Mouse (Mus musculus) thymus, postnatal 36 days (tissue): ENCODE measurements around the gene Uri1.

Experiments
- DNase-seq, 2 experiments: peaks; one replicate each; pipeline ENCODE4 v3.0.0; 2022; ENCODE audit warnings: mixed read lengths in 2 of 2

Gene Uri1

DNA sequence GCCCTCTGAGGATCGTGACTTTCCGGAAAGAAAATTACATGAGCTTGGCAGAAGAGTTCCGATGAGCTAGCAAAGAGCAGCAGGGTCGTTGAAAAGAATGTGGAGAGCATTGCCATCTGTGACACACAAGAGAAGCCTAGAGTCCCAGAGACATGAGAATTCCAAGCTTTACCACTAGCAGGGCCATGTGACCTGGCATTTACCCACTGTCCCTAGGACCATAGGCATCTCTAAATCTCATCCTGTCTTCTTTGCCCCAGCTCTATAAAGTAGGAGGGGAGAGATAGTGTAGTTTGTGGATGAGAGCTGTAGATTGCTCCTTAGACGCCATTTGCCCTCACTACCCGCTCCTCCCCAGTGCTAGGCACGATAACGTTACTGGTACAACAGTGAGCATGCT is at the start of gene Uri1:
Uri1 (minus strand) TSS at position 101 of the 400 bp plus-strand sequence.
- no peak for DNase-seq

DNA sequence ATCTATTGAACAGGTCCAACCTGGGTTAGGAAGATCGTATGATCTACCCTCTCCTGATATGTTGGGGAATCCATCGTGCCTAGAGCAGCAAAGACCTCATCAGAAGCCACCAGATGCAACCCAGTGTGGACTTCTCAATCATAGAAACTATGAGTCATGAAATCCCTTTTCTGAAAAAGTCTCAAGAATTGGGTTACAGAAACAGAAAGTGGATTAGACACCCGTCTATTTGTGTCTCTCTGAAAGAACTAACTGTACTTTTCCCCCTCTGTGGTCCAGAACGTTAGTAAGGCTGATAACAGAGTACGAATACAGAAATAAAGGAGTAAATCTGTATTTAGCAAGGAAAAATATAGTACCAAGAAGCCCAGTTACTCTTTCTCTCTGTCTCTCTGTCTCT is 47.7 kb upstream of the Uri1 start:
- no peak for DNase-seq

DNA sequence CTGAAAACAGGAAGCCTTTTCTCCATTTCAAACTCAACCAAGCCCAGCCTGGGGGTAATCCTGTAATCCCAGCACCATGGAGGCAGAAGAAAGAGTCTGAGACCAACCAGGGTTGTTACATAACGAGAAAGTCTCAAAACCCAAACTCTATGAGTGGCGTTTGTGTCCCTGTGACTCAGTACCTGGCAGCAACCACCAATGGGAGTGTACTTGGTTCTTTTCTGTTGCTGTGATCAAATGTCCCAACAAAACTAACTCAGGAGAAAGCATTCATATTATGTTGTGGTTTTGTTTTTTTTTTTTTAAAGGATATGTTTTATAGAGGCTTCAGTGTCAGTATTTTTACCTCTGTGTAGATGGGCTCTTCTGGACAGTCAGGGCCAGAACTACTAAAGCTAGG is 47.3 kb upstream of the Uri1 start:
- no peak for DNase-seq

DNA sequence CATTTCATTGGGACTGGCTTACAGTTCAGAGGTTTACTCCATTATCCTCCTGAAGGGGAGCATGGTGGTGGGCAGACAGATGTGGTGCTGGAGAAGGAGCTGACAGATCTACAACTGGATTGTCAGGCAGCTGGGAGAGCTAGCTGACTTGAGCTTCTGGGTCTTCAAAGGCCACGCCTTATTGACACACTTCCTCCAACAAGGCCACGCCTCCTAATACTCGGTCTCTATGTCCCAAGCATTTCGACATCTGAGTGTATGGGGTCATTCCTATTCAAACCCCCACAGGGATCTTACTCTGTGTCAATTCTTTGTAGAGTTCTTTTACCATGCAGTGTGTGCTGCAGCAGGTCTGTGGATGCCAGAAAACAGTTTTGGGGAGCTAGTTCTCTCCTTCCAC is 41.1 kb upstream of the Uri1 start:
- DNase-seq = no peak

DNA sequence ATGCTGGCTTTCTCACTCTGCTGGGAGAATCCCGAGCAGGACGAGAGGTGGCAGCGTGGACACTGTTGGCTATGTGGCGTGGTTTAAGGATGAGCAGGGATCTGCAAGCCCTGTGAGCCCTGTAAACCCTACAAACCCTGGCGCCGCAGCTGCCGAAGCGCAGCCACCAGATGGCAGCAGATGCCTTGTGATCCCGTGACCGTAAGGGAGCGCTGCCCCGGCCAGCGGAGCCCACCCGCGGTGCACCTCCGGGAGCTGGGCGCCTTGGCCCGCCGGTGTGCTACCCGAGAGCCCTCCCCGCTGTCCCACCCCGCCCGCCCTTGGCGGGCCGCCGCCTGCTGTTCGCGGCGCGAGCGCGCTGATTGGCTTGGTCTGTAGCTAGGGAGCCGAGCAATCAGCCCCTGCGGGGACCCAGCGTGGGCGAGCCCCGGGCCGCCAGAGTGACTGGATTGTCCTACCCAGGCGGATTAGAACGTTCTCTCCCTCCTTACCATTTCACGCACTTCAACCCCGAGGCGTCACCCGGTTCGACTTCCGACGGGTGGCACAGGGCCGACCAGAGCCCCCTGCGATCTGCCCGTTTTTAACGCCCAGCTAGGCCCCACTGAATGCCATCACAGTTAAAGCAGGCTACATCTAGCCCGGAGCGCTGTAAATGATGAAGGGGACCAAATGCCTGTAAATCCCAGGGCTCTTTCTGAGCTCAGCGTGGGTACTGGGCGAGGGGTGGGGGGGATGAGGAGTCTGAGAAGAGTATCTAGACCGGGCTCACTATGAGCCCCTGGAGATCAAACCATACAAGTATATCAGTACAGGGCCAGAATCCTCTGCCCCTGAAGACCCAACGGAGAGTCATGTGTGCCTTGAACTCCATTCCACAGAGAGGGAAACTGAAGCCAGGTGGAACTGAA is 38.0 kb upstream of the Uri1 start:
- peak; percentile 86 to 89 for DNase-seq

DNA sequence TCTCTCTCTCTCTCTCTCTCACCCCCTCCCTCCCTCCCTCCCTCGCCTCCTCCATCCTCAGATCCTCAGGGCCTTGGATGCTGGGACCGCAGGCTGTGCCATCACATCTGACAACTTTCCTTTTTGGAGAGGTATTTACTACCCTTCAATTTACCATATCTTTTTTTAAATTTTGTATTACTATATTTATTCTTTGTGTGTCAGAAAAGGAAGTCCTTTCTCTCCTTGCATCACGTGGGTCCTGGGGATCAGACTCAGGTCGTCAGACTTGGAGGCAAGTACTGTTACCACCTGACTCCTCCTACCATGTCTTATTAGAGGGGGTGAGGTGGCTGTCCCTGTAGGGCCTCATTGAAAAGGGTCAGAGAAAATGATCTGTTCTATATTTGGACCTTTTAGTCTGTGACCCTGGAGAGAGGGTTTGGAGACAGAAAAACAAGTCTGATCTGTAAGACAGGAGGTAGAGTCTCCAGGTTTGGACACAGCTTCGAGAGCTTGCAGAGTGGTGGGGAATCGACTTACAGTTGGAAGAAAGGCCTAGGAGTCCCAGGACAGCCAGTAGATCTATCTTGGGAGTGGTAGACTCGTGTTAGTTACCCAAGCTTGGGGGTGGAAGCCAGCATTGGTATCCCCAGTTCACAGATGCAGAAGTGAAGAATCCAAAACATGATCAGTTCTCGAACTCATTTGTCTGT is 36.4 kb upstream of the Uri1 start:
- DNase-seq = no peak

DNA sequence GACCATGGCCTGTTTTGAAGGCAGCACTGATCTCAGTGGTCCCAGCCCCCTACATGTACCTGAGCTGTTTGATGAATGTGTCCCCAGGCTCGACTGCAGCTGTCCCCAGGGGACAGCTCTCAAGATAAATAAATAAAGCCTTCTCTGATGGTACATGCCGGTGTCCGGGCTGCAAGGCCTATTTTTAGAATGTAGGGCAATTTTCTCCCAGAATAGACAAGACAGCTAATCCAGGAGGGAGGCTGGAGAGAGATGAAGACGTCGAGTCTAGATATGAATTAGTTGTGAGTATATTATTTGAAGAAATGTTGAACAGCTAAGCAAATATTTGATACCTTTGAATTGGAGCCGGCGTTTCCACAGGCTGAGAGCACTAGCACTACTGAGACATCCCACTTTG is 35.7 kb upstream of the Uri1 start:
- no peak for DNase-seq

DNA sequence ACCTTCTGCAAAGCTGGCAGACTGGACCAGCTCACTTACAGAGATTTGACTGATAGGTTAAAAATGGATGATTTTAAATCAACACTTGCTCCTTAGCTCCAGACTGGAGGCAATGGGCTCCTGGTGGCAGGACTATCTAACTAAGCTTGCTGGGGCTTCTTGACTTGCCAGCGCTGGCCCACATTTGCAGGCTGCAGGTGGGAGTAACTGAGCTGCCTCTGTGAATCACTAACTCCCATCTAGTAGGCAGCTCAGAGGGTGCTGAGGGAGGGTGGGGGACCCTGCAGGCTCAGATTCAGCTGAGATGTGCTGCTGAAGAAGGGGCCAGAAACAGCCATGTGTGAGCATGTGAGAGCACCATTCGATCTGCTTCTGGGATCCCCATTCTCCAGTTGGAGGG is 32.6 kb upstream of the Uri1 start:
- no peak for DNase-seq

DNA sequence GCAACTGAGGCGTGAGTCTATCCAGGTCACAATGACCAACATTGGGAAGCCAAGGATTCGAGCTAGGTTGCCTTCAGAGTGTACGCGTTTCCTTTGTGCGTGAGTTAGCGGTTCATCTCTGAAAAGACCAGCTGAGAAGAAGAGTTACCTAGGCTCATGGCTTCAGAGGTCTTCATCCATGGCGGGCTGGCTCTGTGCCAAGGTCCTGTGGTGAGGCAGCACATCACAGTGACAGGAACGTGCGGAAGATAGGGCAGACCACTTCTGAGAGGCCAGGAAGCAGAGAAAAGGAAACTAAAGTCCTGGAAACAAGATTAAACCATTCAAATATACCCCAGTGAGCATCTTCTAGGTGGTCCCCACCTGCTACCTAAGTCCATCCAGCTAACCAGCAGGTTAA is 30.9 kb upstream of the Uri1 start:
- DNase-seq = no peak

DNA sequence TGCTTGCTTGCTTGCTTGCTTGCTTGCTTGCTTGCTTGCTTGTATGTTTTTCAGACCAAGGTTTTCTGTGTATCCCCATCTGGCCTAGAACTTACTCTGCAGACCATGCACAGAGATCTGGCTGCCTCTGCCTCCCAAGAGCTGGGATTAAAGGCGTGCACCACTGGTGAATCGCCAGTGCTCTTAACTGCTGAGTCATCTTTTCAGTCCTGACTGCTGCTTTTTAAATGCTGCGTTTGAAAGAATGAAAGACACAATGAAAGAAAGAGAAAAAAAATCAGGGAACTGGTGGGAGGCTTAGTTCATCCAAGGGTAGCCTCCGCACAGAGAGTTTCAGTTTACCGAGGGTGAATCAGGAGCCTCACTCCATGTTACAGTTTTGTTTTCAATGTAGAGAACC is 23.9 kb upstream of the Uri1 start:
- no peak for DNase-seq

DNA sequence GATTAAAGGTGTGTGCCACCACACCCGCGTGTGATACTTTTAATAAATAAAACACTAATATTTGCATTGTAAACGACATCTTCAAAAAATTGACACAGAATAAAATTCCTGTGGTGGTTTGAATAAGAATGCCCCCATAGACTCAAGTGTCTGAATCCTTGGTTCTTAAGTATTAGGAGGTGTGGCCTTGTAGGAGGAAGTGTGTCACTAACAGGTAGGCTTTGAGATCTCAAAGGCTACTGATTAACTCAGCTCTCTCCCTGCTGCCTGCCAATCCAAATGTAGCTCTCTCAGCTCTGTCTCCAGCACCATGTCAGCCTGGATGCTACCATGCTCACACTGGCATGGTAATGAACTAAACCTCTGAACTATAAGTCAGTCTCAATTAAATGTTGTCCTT is 17.9 kb upstream of the Uri1 start:
- no peak for DNase-seq

DNA sequence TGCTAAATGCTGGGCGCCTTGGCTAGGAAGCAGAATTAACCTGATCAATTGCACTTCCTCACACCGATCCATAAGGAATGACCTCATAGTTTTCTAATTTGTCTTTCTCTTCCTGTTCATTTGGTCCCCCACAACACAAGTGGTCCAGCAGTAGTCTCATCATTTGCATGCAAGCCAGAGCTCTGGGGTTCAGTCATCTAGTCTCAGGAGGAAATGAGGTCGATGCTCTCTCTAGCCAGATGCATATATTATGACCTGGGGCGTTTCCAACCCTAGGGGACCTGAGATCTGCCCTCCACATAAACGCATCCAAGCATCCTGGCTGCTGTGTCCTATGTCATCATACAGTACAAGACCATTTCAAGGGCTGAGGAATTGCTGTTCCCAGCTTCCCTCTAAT is 14.2 kb upstream of the Uri1 start:
- DNase-seq = no peak

DNA sequence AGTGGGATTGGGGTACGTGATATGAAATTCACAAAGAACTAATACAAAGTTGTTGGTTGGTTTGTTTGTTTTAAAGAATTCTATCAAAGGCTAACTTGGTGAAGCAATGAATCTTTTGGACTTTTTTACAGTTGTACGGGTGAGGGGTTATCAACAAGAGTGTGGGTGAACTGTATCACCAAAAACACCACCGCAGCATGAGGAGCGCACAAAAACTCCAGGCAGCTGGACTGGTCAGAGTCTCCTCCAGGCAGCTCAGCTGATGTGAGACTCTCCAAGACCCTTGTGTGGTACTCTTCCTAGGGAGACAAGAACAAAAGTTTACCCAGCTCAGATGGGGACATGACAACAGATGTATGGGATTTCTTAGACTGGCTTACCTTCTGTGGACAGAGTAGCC is 7.8 kb upstream of the Uri1 start:
- DNase-seq = no peak

DNA sequence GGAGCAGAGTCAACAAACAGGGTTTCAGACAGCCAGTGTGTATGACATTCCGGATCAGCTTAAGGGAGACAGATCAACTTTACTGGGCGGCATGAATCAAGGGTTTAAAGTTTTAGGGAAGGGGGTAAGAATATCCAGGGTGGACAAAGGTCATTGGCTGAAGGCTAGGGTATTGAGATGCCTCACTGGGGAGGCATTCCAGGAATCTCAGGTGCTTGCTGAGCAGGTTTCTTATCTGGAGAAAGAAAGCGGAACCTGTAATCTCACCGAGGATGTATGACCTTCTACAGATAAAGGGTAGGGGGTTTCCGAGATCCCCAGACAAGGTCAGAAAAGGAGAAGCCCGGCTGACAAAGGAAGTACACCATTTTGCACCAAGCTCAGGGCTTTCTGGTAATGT is 7.3 kb upstream of the Uri1 start:
- DNase-seq = no peak

DNA sequence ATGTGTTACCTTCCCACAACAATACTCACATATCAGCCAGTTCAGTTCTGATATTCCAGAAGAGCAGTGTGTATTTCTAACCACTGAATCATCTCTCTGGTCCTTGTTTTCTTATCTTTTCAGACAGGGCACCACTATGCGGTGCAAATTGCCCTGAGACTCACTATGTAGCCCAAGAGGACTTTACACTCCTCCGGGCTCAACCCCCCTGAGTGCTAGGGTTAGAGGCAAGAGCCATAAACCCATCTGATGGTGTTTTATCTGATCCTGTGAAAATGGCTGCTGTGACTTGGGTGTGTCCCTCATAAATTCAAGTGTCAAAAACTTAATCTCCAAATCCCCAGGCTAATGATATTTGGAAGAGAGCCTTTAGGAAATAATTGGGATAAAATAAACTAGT is 6.6 kb upstream of the Uri1 start:
- no peak for DNase-seq

DNA sequence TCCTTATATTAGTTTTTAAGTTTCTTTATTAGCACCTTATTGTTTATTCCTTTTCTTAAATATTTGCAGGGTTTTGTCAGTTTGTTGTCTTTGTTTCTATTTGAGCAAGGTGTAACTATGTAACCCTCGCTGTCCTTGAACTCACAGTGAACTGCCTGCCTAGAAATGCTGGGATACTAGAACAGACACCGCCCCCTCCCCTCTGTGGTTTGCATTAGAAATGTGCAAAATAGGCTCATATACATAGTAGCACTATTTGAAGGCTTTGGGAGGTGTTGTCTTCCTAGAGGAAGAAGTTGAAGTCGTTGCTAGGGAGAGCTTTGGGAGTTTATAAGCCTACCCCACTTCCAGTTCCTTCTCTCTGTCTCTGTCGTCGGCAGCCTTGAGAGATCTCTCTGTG is 5.7 kb upstream of the Uri1 start:
- DNase-seq = no peak

DNA sequence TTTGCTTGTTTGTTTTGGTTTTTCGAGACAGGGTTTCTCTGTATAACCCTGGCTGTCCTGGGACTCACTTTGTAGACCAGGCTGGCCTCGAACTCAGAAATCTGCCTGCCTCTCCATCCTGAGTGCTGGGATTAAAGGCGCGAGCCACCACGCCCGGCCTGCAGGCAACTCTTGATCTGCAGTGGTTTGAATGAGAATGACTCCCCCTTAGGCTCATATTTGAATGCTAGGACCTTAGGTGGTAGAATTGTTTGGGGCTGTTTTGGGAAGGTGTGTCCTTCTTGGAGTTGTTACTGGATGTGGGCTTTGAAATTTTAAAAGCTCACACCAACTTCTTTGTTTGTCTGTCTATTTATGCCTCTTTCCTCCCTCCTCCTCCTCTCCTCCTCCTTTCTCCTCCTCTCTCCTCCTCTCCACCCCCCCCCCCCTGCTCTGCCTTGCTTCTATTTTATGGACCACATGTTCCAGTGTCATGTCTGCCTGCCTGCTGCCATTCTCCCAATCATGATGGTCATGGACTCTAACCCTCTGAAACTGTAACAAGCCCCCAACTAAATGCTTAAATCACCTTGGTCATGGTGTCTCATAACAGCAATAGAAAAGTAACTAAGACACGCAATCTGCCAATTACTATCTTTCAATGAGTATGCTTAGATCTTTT is 4.7 kb upstream of the Uri1 start:
- DNase-seq = no peak

DNA sequence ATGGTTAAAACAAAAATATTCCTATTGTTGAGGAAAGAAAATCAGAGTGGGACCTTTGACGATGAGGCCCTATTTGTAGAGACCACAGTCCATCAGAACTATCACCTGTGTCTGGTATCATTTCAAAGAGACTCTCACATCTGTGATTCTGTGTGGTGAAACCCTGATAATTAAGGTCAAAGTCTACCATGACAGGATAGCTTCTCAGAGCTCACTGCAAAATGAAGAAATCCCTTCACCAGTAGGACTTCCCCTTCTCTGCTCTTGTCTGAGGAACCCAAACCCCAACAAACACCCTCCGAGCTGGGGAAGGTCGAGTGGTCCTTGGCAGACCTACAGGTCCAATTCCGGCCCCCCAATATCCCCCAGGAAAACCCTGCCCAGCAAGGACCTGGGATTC is 1.5 kb upstream of the Uri1 start:
- DNase-seq = no peak

DNA sequence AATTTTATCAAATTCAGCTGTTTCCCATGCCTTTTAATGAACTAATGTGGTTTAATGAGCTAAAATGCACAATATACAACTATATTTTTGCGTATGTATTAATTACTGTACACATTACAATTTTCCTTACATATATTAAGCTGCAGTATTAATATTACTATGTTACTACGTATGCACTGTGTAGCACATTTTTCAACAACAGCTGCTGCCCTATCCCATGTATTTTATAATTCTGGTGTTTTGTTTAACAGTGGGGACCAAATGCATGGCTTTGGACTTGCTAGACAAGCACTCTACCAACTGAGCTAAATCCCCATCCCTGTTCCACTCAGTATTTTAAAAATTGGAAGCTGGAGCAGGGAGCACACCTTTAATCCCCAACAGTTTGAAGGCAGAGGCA is 3.6 kb downstream of the Uri1 start:
- DNase-seq = no peak

DNA sequence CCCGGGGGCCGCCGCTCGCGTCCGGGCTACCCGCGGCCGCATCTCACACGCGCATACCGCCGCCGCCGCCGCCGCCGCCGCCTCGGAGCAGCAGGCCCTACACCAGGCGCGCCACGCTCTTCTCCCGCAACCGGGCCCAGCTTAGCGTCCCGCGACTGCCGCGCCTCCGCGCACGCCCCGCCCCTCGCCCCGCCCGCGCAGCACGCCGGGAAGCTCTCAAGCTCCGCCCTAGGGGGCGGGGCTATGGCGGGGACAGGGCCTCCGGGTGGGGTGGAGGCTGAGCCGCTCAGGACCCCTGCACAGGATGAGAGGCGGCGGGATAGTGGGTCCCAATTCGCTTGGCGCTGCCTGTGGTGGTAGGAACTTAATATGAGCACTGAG is 4.0 kb downstream of the Uri1 start:
- DNase-seq = peak; percentile 94

DNA sequence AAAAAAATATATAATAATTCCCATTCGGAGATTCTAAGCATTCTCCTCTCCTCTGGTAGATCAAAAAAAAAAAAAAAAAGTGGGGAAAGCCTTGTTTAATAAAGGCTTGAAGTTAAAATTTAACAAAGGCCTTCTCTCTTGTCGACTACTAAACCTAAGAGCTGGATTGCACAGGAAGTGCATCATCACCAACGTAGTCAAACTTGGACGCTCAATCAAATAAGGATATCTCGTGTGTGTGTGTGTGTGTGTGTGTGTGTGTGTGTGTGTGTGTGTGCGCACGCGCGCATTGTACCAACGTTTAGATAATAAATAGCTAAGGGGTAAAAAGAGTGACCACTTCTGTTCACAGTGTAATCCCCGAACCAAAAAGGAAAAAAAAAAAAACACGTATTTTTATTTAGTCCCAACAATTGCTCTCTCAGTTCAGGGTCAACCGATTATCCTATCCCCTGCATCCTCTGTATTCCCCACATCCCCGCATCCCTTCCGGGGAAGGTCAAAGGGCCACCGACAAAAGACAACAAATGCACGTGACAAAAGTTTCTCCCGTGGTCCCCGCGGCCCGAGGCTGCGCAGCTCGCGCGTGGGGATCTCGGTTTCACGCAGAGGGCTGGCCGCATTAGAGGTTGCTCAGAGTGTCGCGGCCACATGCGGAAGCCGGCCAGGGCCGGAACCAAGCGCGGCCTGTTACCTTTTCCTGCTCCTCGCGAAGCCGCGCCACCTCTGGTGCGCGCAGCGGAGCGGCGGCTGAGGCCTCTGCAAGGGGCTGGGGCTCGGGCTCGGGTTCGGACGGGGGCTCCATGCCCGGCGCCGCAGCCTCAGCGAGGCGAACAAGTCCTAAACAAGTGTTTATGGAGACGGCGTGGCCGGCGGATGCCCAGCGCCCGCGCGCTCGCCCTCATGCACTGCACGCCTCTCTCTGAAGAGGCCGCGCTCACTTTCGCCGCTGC is 4.7 kb downstream of the Uri1 start:
- peak; percentile 76 to 77 for DNase-seq

DNA sequence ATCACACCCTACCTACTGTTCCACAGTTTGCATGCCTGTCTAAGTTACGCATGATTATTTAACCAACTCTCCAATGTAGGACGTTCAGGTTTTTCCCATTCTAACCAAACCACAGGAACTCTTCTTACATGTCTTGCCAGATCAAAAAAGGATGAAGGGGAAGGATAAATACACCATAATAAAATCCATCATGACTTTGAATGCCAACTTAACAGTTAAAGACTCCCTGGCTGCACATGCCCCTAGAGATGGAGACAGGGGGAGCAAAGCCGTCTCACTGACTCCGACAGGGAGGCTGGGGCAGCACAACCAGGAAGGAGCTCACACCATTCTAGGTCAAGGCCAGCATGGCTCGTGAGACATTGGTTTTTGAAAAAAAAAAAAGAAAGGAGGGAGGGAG is 8.0 kb downstream of the Uri1 start:
- no peak for DNase-seq

DNA sequence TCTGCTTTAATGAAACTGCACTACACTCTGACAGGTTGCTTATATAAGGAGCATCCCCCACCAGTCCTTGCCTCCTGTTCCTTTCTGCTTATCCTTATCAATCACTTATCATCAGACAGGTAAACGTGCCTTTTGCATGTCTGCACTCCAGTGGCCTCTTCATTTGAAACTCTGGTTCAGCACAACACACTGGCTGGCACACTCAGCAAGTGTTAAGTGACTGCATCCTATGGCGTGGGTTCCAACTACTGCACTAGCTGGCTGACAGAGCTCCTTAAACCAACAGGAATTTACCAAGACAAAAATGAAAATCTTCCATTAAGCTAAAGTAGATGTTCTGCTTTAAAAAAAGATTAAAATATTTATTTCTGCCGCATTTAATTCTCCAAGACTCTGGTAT is 9.4 kb downstream of the Uri1 start:
- DNase-seq = no peak
